Mouse (Mus musculus): ENCODE measurements around the gene Hscb.

The Hscb gene

DNA sequence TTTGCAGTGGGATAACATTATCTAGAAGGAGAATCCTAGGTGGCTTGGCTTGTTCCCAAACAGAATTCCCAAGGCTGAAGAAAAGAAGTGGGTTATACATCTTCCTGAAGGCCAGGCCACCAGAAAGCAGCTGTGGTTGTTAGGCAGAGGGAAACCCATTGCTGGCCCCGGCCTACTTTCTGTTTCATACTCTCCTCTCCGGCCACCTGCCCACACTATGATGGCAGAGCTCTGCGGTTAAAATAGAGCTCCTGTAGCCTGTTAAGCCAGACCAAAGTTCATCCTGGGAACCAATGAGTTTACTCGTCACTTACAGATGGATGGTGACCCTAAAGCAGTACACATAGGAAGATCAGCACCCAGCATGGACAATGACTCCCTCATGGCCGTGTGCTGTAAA, 12.0 kb downstream of the Hscb start:
- no peak for DNase-seq

- DNase-seq = no peak
Observed at GRCm38 (mm10) chr5:110826781-110827495, 12.6 kb downstream of the Hscb start.

DNA sequence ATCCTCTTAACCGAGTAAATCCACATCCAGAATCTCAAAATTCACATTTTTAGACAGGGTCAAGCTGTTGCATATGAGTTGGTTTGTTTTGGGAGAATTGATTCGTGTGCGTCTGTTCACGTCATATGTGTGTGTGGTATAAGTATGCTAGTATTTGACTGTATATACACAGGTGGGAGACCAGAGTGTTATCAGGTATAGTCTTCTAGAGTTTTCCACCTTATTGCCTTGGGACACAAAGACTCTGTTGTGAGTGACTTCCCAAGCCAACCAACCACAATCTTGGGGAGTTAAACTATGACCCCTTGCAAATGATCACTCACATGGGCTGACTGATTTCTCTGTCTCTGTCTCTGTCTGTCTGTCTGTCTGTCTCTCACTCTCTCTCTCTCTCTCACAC, 15.2 kb downstream of the Hscb start:
- DNase-seq = no peak

- DNase-seq = peak; percentile 100
Observed at GRCm38 (mm10) chr5:110809667-110810325, 29.8 kb downstream of the Hscb start, which contains the start of gene Ulk1. Gene Ulk1, minus strand, starts transcription at chr5:110810097.

DNA sequence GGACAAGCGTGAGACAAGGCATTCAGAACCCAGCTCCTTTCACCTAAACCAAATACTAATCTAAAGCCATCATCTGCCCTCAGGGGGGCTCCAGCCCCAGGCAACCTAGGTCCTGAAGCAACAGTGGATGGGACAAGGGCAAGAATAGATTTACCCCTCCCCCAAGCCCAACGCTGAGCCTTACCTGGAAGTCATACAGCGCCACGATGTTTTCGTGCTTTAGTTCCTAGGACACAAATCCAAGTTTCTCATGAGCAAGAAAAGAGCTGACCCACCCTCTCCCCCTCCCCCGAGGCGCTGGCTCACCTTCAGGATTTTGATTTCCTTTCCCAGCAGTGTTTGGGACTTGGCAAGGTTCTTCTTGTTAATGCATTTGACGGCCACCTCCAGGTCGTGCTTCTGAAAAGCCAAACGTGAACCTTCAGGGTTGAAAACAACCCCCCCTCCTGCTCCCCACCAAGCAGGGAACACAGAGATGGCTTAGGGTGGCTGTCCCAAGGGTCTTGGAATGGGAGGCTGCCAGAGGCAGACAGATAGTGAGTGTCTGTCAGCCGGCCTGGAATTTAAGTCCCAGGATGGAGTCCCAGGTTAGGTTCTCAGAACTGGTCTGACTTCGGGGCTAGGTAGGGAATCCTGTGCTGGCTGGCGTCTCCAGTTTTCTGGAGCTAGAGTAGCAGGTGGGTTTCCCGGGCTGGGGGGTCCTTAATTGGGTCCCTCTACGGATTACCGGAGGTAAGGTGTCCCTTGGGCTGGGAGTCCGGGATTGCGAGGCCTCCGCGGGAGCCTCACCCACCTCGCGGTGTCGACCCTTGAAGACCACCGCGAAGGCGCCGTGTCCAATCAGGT, 30.5 kb downstream of the Hscb start:
- DNase-seq = peak; percentile 14

DNA sequence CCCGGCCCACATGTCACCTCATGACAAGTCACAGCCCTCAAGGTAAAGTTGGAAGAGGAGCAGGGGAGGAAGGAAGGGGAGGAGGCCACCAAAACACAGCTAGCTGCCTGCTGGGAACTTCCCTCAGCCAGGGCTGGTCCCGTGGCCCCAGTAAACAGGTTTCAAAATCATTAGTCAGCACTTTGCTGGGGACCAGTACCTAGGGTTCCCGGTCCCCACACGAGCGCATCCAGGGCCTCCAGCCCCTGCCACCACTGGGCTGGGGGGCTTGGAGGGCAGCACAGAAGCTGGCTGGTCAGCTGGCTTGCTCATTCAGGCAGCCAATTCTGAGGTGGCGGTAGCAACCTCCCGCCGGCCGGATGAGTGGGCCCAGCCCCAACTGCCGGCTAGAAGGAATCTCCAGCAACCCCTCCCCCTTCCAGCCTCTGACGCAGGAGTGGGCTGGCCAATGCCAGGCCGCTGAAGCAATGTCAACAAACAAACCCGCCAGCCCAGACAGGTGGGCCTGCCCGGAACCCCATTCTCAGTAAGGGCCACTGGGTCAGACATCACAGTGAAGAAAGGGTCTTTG, 31.4 kb downstream of the Hscb start:
- peak; percentile 67 for DNase-seq

- DNase-seq = no peak
Observed at GRCm38 (mm10) chr5:110807453-110807852, 32.1 kb downstream of the Hscb start.

DNA sequence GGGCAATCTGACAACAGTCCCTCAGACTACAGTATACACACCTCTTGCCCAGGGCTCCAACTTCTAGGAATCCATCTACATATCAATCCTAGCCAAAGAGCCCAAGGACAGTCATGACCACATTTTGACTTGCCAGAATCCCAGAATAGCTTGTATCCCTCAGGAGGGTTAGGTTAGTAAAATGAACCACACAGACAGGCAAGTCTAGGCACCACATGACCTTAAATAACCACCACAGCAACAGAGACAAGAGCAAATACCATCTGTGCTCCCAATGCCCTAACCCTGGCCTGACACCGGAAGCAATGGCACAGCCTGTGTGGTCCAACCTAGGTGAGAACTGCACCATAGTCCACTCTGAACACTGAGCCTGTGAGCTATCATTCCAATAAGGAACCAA, 32.9 kb downstream of the Hscb start:
- no peak for DNase-seq

DNA sequence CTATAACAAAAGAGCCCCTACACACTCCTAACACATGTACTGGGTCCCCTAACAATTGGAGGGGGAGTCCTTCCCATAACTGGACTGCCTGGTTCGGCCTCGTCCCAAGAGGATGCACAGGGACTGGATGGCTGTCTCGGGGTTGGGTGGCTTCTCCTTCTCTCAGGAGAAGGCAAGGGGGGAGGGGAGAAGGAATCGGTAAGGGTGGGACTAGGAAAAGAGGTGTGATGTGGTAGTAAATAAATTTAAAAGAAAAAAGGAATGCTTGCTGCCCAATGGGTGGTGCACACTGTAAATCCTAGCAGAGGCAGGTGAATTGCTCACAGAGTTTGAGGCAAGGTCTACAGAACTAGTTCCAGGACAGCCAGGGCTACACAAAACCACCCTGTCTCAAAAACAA, 33.4 kb downstream of the Hscb start:
- no peak for DNase-seq

GRCm38 (mm10) chr5:110804012-110804743, 35.4 kb downstream of the Hscb start:
- no peak for DNase-seq

GRCm38 (mm10) chr5:110802809-110803208, 36.8 kb downstream of the Hscb start:
- no peak for DNase-seq

DNA sequence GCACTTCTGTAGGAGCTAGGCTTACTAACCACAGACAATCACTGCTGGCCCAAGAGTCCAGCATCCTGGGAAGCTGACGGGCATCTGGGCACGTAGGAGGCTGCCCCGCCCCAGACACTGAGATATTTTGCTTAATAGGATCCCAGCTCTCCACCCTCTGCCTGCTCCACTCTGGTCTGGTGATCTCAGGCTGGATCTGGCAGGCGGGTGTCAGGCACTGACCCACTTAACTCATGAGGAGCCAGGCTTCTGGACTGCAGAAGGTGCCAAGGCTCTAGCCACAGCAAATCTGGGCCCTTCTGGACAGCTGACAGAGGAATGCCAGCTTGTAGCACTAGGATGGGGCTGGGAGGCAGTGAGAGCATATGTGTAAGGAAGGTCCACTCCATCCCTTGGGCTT, 37.4 kb downstream of the Hscb start:
- DNase-seq = no peak

- DNase-seq = no peak
Observed at GRCm38 (mm10) chr5:110801036-110801624, 38.4 kb downstream of the Hscb start.

- DNase-seq = no peak
Observed at GRCm38 (mm10) chr5:110797696-110798095, 41.9 kb downstream of the Hscb start.

DNA sequence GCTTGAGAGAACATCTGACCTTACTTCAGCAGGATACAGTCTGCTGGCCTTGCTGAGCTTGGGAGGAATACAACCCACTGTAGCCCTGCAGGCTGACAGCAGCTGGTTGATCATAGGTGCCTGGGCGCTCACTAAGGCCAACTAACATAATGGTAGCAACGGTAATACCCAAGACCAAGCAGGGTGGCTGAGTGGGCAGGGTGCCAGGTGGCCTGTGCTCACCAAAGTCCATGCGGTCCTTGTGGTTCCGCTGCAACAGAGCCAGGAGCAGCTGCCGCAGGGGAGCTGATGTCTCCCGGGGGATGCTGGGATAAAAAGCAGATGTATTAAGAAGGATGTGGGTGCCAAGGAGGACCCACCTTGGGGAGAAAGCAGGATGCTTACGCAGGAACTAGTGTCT, 45.2 kb downstream of the Hscb start:
- no peak for DNase-seq

DNA sequence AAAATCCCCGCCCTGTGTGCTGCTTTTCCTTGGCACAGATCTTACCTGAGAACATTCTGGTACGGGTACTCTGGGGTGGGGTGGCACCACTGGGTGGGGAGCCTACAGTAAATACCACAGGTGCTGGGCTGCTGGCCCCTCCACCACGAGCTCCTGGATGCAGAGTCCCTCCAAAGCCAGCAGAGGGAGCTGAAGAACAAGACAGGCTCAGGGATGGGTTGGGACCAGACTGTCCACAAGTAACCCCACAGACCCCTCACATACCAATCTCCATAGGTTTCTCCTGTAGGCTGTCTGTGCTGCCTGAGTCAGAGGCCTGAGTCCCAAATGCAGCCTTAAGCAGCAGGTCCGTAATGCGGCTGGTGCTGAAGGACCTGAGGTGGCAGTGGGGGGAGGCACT, 50.9 kb downstream of the Hscb start:
- peak; percentile 51 for DNase-seq

- DNase-seq = no peak
Observed at GRCm38 (mm10) chr5:110786081-110786835, 53.3 kb downstream of the Hscb start.

- DNase-seq = no peak
Observed at GRCm38 (mm10) chr5:110783150-110783549, 56.4 kb downstream of the Hscb start.

GRCm38 (mm10) chr5:110781529-110782238, 57.9 kb downstream of the Hscb start:
- DNase-seq = no peak

DNA sequence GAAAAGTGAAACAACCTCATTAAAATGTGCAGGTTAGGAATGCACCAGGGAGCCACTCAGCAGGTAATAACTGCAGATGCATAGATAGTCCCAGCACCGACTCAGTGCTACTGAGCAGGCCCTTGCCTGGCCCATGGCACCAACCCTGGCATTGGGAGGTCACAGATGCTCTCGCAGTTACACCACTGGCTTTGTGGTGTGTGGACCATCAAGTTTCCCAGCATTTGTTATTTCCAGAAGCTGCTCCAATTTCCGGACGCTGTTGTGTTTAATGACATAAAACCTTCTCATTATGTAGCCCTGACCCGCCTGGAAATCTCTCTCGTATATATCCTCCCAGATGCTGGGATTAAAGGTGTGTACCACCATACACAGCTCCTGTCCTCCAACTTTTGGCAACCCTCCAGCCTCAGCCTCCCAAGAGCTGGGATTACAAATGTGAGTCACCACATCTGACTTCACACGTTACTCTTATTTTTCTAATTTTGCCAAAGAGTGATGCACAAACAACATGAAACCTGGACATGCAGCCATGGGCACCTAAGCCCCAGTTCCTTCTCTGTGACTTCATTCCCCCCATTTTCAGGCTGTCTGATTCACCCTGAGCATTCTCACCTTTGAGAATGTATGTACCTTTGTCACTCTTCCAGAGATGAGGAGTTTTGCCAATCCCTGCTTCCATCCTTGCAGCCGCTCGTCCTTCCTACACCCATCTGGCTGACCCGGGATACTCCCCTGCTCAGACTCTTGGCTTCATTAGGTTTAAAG, 58.6 kb downstream of the Hscb start:
- DNase-seq = no peak
